Mouse (Mus musculus) olfactory bulb, adult 2 months (tissue): ENCODE measurements around the gene Kat2b.

Source experiments
- CTCF ChIP-seq: fragments of 200-500 bp; IDR thresholded peaks from 2 replicates; pipeline ENCODE4 v1.5.1; 2012; ENCODE audit warnings: low read depth, mild to moderate bottlenecking, low read length, moderate library complexity; ENCODE audit not compliant: insufficient read depth
- POLR2A ChIP-seq: fragments of 200-500 bp; IDR thresholded peaks from 2 replicates; pipeline ENCODE4 v1.6.1; 2012; ENCODE audit warnings: mild to moderate bottlenecking, low read depth, low read length, moderate library complexity; ENCODE audit not compliant: insufficient read depth

DNA sequence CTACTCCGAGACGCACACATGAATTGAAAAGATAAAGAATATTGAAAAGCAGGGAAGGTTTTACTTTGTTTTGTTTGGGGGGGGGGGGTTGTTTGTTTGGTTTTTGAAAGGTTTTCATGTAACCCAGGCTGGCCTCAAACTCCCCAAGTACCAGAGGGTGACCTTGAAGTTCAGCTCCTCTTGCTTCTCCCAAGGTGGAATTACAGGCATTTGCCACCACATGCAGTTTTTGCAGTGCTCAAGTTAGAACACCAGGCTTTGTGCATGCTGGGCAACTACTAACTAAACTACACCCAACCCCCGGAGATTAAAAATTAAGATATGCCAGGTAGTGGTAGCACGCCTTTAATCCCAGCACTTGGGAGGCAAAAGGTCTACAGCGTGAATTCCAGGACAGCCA lies 7.0 kb upstream of the Kat2b start:
- TF ChIP-seq POLR2A (no peak), CTCF (no peak)
